Mouse (Mus musculus): ENCODE results near the gene Sec14l1.

Gene Sec14l1

GRCm38 (mm10) chr11:117207436-117207835 lies 92.5 kb downstream of the Sec14l1 start:
- in situ Hi-C loops (cut with MboI; ENCODE audit: low sequenced_read_pairs) = no loop called here

- in situ Hi-C loops (cut with MboI; ENCODE audit: low sequenced_read_pairs) = no loop called here
Observed at GRCm38 (mm10) chr11:117208151-117208673, 93.2 kb downstream of the Sec14l1 start.
